19 mouse cellular contexts compared by ENCODE assay signal in genomic region chr14:46300546-46300945, GRCm38 (mm10).
DNase-seq lines count a peak whose midpoint lies in the region; ATAC-seq lines count a peak whose summit lies in the region.
"Had no signal": no experiment of that assay in that cellular context is flagged by ENCODE, and none has a peak within 500 bp of the region (broad histone marks: within the 10 kb centered on the region; RNA-seq: fewer than 3 reads in every experiment).

No protein-coding gene starts in this region.

- WGBS in heart, embryonic 15.5 days, result 31% methylated on average over 1 of the region's 1 CpGs
- WGBS in kidney, embryonic 16.5 days, result 6% methylated on average over 1 of the region's 1 CpGs

- H3K4me2 ChIP-seq in heart, embryonic 15.5 days, result no peak overlapping the region
- H3K4me2 ChIP-seq in kidney, embryonic 16.5 days (replicated peaks; ENCODE audit: low read depth, low read length), result no peak overlapping the region
- H3K4me2 ChIP-seq: embryonic facial prominence, embryonic 15.5 days; midbrain, embryonic 12.5 days; neural tube, embryonic 13.5 days had no signal

- no peaks in the 10 kb centered on the region for H3K4me1 ChIP-seq in heart, embryonic 15.5 days (replicated peaks)
- H3K4me1 ChIP-seq in kidney, embryonic 16.5 days (ENCODE audit: insufficient read depth, low read length), result peaks cover 16% of the 10 kb centered on the region
- H3K4me1 ChIP-seq: embryonic facial prominence, embryonic 15.5 days; midbrain, embryonic 12.5 days; neural tube, embryonic 13.5 days had no signal

- no peaks in the 10 kb centered on the region for H3K36me3 ChIP-seq in heart, embryonic 15.5 days
- no peaks in the 10 kb centered on the region for H3K36me3 ChIP-seq in kidney, embryonic 16.5 days (ENCODE audit: insufficient read depth, low read length)
- H3K36me3 ChIP-seq: embryonic facial prominence, embryonic 15.5 days; forebrain, embryonic 10.5 days; midbrain, embryonic 12.5 days; neural tube, embryonic 13.5 days had no signal

- no peak overlapping the region for H3K9ac ChIP-seq in heart, embryonic 15.5 days
- H3K9ac ChIP-seq in kidney, embryonic 16.5 days (replicated peaks; ENCODE audit: low read length), result no peak overlapping the region
- H3K9ac ChIP-seq: embryonic facial prominence, embryonic 15.5 days; midbrain, embryonic 12.5 days; neural tube, embryonic 13.5 days had no signal

- no peak for ATAC-seq in heart, embryonic 15.5 days (replicated peaks; ENCODE audit: insufficient number of reproducible peaks, insufficient read depth, low FRiP score, low read depth)
- peak; percentile 51; the same call in 1 of the 2 replicates for ATAC-seq in kidney, embryonic 16.5 days (ENCODE audit: low FRiP score, low TSS enrichment)
- ATAC-seq: hindbrain, embryonic 16.5 days had no signal

- H3K27me3 ChIP-seq in heart, embryonic 15.5 days, result no peaks in the 10 kb centered on the region
- H3K27me3 ChIP-seq in kidney, embryonic 16.5 days (ENCODE audit: insufficient read depth, low read length), result no peaks in the 10 kb centered on the region
- H3K27me3 ChIP-seq: embryonic facial prominence, embryonic 15.5 days; midbrain, embryonic 12.5 days; neural tube, embryonic 13.5 days had no signal

- H3K4me3 ChIP-seq in heart, embryonic 15.5 days, result no peak overlapping the region
- no peak overlapping the region for H3K4me3 ChIP-seq in kidney, embryonic 16.5 days (ENCODE audit: low read length)
- H3K4me3 ChIP-seq: embryonic facial prominence, embryonic 15.5 days; forebrain, embryonic 10.5 days; midbrain, embryonic 12.5 days; neural tube, embryonic 13.5 days had no signal

- H3K9me3 ChIP-seq in heart, embryonic 15.5 days (replicated peaks), result no peaks in the 10 kb centered on the region
- no peaks in the 10 kb centered on the region for H3K9me3 ChIP-seq in kidney, embryonic 16.5 days (ENCODE audit: low read length)
- H3K9me3 ChIP-seq: embryonic facial prominence, embryonic 15.5 days; forebrain, embryonic 10.5 days; midbrain, embryonic 12.5 days; neural tube, embryonic 13.5 days had no signal

- no peak for DNase-seq in heart, postnatal 4 days
- DNase-seq in kidney, postnatal 25 days, result no peak
- DNase-seq in Muller cell, postnatal 12 days (ENCODE audit: inconsistent ontology term), result peak; percentile 47
- peak; percentile 31 for DNase-seq in kidney, postnatal 14 days
- DNase-seq in ovary, adult 18-20 months (ENCODE audit: low spot score), result no peak
- DNase-seq: cerebellum, postnatal 10 days; embryo, embryonic 11 days; gastrocnemius, postnatal 10 days; liver; right cerebral cortex, postnatal 25 days; thymus, postnatal 14 days had no signal

- H3K27ac ChIP-seq in heart, embryonic 15.5 days, result peak overlapping the region; percentile 9; the same call in 1 of the 2 replicates
- peak overlapping the region; percentile 15; the same call in 1 of the 2 replicates for H3K27ac ChIP-seq in kidney, embryonic 16.5 days (ENCODE audit: low read length)
- H3K27ac ChIP-seq: embryonic facial prominence, embryonic 15.5 days; forebrain, embryonic 10.5 days; midbrain, embryonic 12.5 days; neural tube, embryonic 13.5 days; stomach, postnatal 0 days had no signal

Comparison
In these comparisons a context has a peak if more than half of its experiments do, and no peak if none do; other contexts are left out.
1. DNase-seq: peak in Muller cell, postnatal 12 days (single experiment) and kidney, postnatal 14 days (single experiment); none in heart, postnatal 4 days (single experiment), kidney, postnatal 25 days (0 of 2) and ovary, adult 18-20 months (single experiment).